Mouse (Mus musculus) megakaryocyte, embryonic 14.5 days (primary cell): ENCODE results near the gene Sept1.

Source experiments
- FLI1 ChIP-seq: IDR thresholded peaks from 2 replicates; pipeline ENCODE4 v1.6.1; 2012; ENCODE audit warnings: low read length, inconsistent platforms, mixed read lengths
- GATA1 ChIP-seq: IDR thresholded peaks from 3 replicates; pipeline ENCODE4 v1.6.1; 2012; ENCODE audit warnings: mixed read lengths, low read length, inconsistent platforms, borderline replicate concordance

GRCm38 (mm10) chr7:127282190-127282589, 49.3 kb upstream of the Sept1 start:
- TF ChIP-seq GATA1 (no peak), FLI1 (no peak)
